Comparison of ENCODE assay signal across 13 mouse cellular contexts in genomic region chr14:24009978-24010377, GRCm38 (mm10). TPM values are rescaled to one million over a fixed set of nuclear protein-coding genes. Genes with fewer than 3 reads are reported as not detected.
"Had no signal": no experiment of that assay in that cellular context is flagged by ENCODE, and none has a peak within 500 bp of the region (broad histone marks: within the 10 kb centered on the region; RNA-seq: fewer than 3 reads in every experiment).

No protein-coding gene starts in this region.

- H3K4me3 ChIP-seq: limb, embryonic 13.5 days; midbrain, embryonic 15.5 days had no signal

- DNase-seq: kidney, adult 18-20 months; kidney, postnatal 14 days; layer of hippocampus, adult 9-11 months; layer of hippocampus, postnatal 36 days; left cerebral cortex, postnatal 4 days; lung, adult 18-20 months; right cerebral cortex, postnatal 14 days; thymus, postnatal 4 days had no signal

- H3K4me2 ChIP-seq: limb, embryonic 13.5 days; midbrain, embryonic 15.5 days had no signal

- ATAC-seq: midbrain, embryonic 15.5 days had no signal

- H3K9me3 ChIP-seq: limb, embryonic 13.5 days; midbrain, embryonic 15.5 days had no signal

- H3K36me3 ChIP-seq: limb, embryonic 13.5 days; midbrain, embryonic 15.5 days had no signal

- H3K27ac ChIP-seq: limb, embryonic 13.5 days; liver, embryonic 14.5 days; midbrain, embryonic 15.5 days had no signal

- H3K9ac ChIP-seq: limb, embryonic 13.5 days; liver, embryonic 14.5 days; midbrain, embryonic 15.5 days had no signal

RNA-seq across cellular contexts. Expression of gene Kcnma1, which starts 4.3 kb away (rescaled TPM):
- total RNA-seq: megakaryocyte progenitor cell, adult 5-6 weeks had no signal
- polyA plus RNA-seq: liver, adult 2 months had no signal
